Mouse (Mus musculus) liver, adult 2 months (tissue): ENCODE results near the gene Zfp319.

Experiments
- CTCF ChIP-seq: fragments of 200-500 bp; IDR thresholded peaks from 2 replicates; pipeline ENCODE4 v1.5.1; 2011; ENCODE audit warnings: low read depth, low read length, control low read depth
- POLR2A ChIP-seq: fragments of 200-500 bp; IDR thresholded peaks from 2 replicates; pipeline ENCODE4 v1.6.1; 2011; ENCODE audit warnings: low read length, control low read depth; ENCODE audit not compliant: insufficient read depth; ENCODE audit errors: extremely low read depth

DNA sequence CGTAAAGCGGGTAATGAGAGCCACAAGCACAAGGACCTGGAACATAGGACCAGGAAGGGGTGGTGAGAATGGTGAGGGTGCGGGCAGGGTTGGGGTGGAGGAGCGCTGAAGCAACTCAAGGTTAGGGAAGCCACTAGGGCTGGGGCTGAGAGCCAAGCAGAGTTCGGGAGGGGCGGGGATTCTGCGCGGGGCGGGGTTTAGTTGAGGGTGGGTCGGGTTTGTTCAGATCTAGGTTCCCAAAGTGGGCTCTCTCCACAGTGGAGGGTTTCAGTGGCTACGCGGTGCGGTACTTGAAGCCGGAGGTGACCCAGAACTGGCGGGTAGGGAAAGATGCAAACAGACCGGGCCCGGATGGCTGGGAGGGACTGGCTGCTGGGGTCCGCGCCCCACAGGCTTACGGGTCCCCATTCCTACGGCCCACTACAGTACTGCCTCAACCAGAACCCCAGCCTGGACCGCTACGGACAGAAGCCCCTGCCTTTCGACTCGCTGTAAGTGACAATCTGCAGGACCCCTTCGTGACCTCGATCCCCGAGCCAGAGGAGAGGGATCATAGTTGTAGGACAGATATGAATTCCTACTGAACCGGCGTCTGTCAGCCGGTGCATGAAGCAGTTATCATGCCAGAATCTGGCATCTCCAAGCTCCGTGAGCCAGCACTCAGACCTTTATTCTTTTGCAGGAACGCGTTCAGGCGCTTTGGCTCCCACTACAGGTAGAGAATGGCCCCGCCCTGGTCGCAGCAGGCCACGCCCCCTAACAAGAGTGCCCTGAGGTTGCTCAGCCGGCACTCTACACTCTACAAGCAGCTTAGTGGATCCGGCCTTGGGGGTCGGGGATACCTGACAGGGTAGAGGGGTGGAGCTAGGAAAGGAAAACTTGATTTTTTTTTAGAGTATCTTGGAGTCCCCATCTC, 11.3 kb downstream of the Zfp319 start:
- TF ChIP-seq POLR2A, result no peak
- peak; percentile 55 for TF ChIP-seq CTCF
